Mouse (Mus musculus): ENCODE results near the gene Mfng. TPM values are rescaled to one million over a fixed set of nuclear protein-coding genes. Genes with fewer than 3 reads are reported as not detected.

Gene Mfng
- total RNA-seq, 1 experiment, result 7.3 TPM

- no peak for DNase-seq (ENCODE audit: low read depth, low spot score)
- Histone ChIP-seq H3K36me3 (ENCODE audit: control insufficient read depth, insufficient read depth, low read length, poor library complexity, severe bottlenecking) (peaks cover 14% of the 10 kb centered on the region), H3K9me3 (ENCODE audit: control insufficient read depth, insufficient read depth, low read depth, low read length) (no peaks in the 10 kb centered on the region), H3K4me1 (ENCODE audit: control insufficient read depth in 2 of 2, insufficient read depth in 2 of 2, low read length in 2 of 2, poor library complexity in 1 of 2) (peaks cover 5 to 14% of the 10 kb centered on the region in 2 experiments; a peak in 2 of 4 replicates), H3K27ac (ENCODE audit: insufficient read depth, low read depth, low read length, poor library complexity, severe bottlenecking) (no peak overlapping the region), H3K4me3 (ENCODE audit: insufficient read depth in 1 of 2, low read depth in 1 of 2, low read length in 2 of 2, poor library complexity in 1 of 2, severe bottlenecking in 1 of 2) (peak overlapping the region; percentile 64 to 69), H3K9ac (ENCODE audit: insufficient read depth, low read depth, low read length, poor library complexity, severe bottlenecking) (peak overlapping the region; percentile 64; the same call in 1 of the 2 replicates)
- TF ChIP-seq HCFC1 (IDR thresholded peaks at IDR 0.05; ENCODE audit: borderline replicate concordance, insufficient read depth, low read length), result no peak
- TF ChIP-seq ZC3H11A (IDR thresholded peaks at IDR 0.05; ENCODE audit: borderline replicate concordance, low read depth, low read length), result no peak
- TF ChIP-seq MAFK (IDR thresholded peaks at IDR 0.05; ENCODE audit: insufficient read depth, low read depth, low read length), result no peak
- TF ChIP-seq CHD2 (IDR thresholded peaks at IDR 0.05; ENCODE audit: low read depth, low read length), result no peak
- TF ChIP-seq ZNF384 (IDR thresholded peaks at IDR 0.05; ENCODE audit: low read depth, low read length), result no peak
- in situ Hi-C loops (cut with MboI; ENCODE audit: low sequenced_read_pairs in 2 of 2, unreplicated experiment in 2 of 2), result no loop called here
Measured at GRCm38 (mm10) chr15:78772856-78773255, 419 bp downstream of the Mfng start.

- TF ChIP-seq HCFC1 (IDR thresholded peaks at IDR 0.05; ENCODE audit: borderline replicate concordance, insufficient read depth, low read length), result no peak
- no peak for TF ChIP-seq CHD2 (IDR thresholded peaks at IDR 0.05; ENCODE audit: low read depth, low read length)
- TF ChIP-seq ZC3H11A (IDR thresholded peaks at IDR 0.05; ENCODE audit: borderline replicate concordance, low read depth, low read length), result no peak
- TF ChIP-seq ZNF384 (IDR thresholded peaks at IDR 0.05; ENCODE audit: low read depth, low read length), result no peak
- no peaks in the 10 kb centered on the region for H3K9me3 ChIP-seq (ENCODE audit: control insufficient read depth, insufficient read depth, low read depth, low read length)
- peaks cover 12% of the 10 kb centered on the region for H3K36me3 ChIP-seq (ENCODE audit: control insufficient read depth, insufficient read depth, low read length, poor library complexity, severe bottlenecking)
- in situ Hi-C loops (cut with MboI; ENCODE audit: low sequenced_read_pairs in 2 of 2, unreplicated experiment in 2 of 2), result no loop called here
- peaks cover 7 to 11% of the 10 kb centered on the region in 2 experiments; a peak in 2 of 4 replicates for H3K4me1 ChIP-seq (ENCODE audit: control insufficient read depth in 2 of 2, insufficient read depth in 2 of 2, low read length in 2 of 2, poor library complexity in 1 of 2)
- 0 out of 2 replicates have a peak overlapping the region, but pooled peaks have one; percentile 6 for H3K9ac ChIP-seq (ENCODE audit: insufficient read depth, low read depth, low read length, poor library complexity, severe bottlenecking)
- peak overlapping the region; percentile 64 to 69; a peak in 2 of 4 replicates for H3K4me3 ChIP-seq (ENCODE audit: insufficient read depth in 1 of 2, low read depth in 1 of 2, low read length in 2 of 2, poor library complexity in 1 of 2, severe bottlenecking in 1 of 2)
- DNase-seq (ENCODE audit: low read depth, low spot score), result no peak
- H3K27ac ChIP-seq (ENCODE audit: insufficient read depth, low read depth, low read length, poor library complexity, severe bottlenecking), result no peak overlapping the region
Measured at GRCm38 (mm10) chr15:78772368-78772763, 909 bp downstream of the Mfng start.

- H3K9ac ChIP-seq (ENCODE audit: insufficient read depth, low read depth, low read length, poor library complexity, severe bottlenecking), result no peak overlapping the region
- H3K4me1 ChIP-seq (ENCODE audit: control insufficient read depth in 2 of 2, insufficient read depth in 2 of 2, low read length in 2 of 2, poor library complexity in 1 of 2), result peaks cover 7 to 9% of the 10 kb centered on the region in 2 experiments; a peak in 2 of 4 replicates
- TF ChIP-seq MAFK (IDR thresholded peaks at IDR 0.05; ENCODE audit: insufficient read depth, low read depth, low read length) (no peak), HCFC1 (IDR thresholded peaks at IDR 0.05; ENCODE audit: borderline replicate concordance, insufficient read depth, low read length) (no peak)
- DNase-seq (ENCODE audit: low read depth, low spot score), result no peak
- no peaks in the 10 kb centered on the region for H3K9me3 ChIP-seq (ENCODE audit: control insufficient read depth, insufficient read depth, low read depth, low read length)
- H3K4me3 ChIP-seq (ENCODE audit: insufficient read depth in 1 of 2, low read depth in 1 of 2, low read length in 2 of 2, poor library complexity in 1 of 2, severe bottlenecking in 1 of 2), result 0 out of 4 replicates have a peak overlapping the region, but pooled peaks of 1 of the 2 experiments have one; percentile 64
- no peak overlapping the region for H3K27ac ChIP-seq (ENCODE audit: insufficient read depth, low read depth, low read length, poor library complexity, severe bottlenecking)
- in situ Hi-C loops (cut with MboI; ENCODE audit: low sequenced_read_pairs in 2 of 2, unreplicated experiment in 2 of 2), result no loop called here
- H3K36me3 ChIP-seq (ENCODE audit: control insufficient read depth, insufficient read depth, low read length, poor library complexity, severe bottlenecking), result peaks cover 12% of the 10 kb centered on the region
Measured at GRCm38 (mm10) chr15:78771531-78772367, 1.5 kb downstream of the Mfng start.

- Histone ChIP-seq H3K4me3 (ENCODE audit: insufficient read depth in 1 of 2, low read depth in 1 of 2, low read length in 2 of 2, poor library complexity in 1 of 2, severe bottlenecking in 1 of 2) (no peak overlapping the region), H3K27ac (ENCODE audit: insufficient read depth, low read depth, low read length, poor library complexity, severe bottlenecking) (no peak overlapping the region), H3K9me3 (ENCODE audit: control insufficient read depth, insufficient read depth, low read depth, low read length) (no peaks in the 10 kb centered on the region), H3K9ac (ENCODE audit: insufficient read depth, low read depth, low read length, poor library complexity, severe bottlenecking) (no peak overlapping the region), H3K36me3 (ENCODE audit: control insufficient read depth, insufficient read depth, low read length, poor library complexity, severe bottlenecking) (peaks cover 11% of the 10 kb centered on the region), H3K4me1 (ENCODE audit: control insufficient read depth in 2 of 2, insufficient read depth in 2 of 2, low read length in 2 of 2, poor library complexity in 1 of 2) (peaks cover 7 to 9% of the 10 kb centered on the region in 2 experiments; a peak in 2 of 4 replicates)
- in situ Hi-C loops (cut with MboI; ENCODE audit: low sequenced_read_pairs in 2 of 2, unreplicated experiment in 2 of 2), result no loop called here
- DNase-seq (ENCODE audit: low read depth, low spot score), result no peak
- TF ChIP-seq HCFC1 (IDR thresholded peaks at IDR 0.05; ENCODE audit: borderline replicate concordance, insufficient read depth, low read length) (no peak), MAFK (IDR thresholded peaks at IDR 0.05; ENCODE audit: insufficient read depth, low read depth, low read length) (no peak), CHD2 (IDR thresholded peaks at IDR 0.05; ENCODE audit: low read depth, low read length) (no peak), ZNF384 (IDR thresholded peaks at IDR 0.05; ENCODE audit: low read depth, low read length) (no peak), ZC3H11A (IDR thresholded peaks at IDR 0.05; ENCODE audit: borderline replicate concordance, low read depth, low read length) (no peak)
Measured at GRCm38 (mm10) chr15:78770983-78771355, 2.3 kb downstream of the Mfng start.

Measured in ES-E14 (cell line).